Mouse (Mus musculus) stomach, embryonic 16.5 days (tissue): Measurements from ENCODE around the gene Prdm5. TPM values are rescaled to one million over a fixed set of nuclear protein-coding genes. Genes with fewer than 3 reads are reported as not detected.

Experiments used
- ATAC-seq: fragments of 200-750 bp; cut with Nextera tagmentation; 2 replicates; pipeline ENCODE4 v1.8.0; 2017; ENCODE audit warnings: moderate number of reproducible peaks, moderate TSS enrichment; ENCODE audit not compliant: insufficient read depth, low FRiP score
- H3K27ac ChIP-seq: fragments of 300-500 bp; sonication (generic); 2 replicates; pipeline ENCODE4 v1.5.1; 2014; ENCODE audit warnings: low read length
- H3K27me3 ChIP-seq: fragments of 300-500 bp; sonication (generic); 2 replicates; pipeline ENCODE4 v1.6.1; 2014; ENCODE audit warnings: low read length, control low read depth, mixed read lengths; ENCODE audit not compliant: control insufficient read depth, insufficient read depth
- H3K36me3 ChIP-seq: fragments of 300-500 bp; sonication (generic); 2 replicates; pipeline ENCODE4 v1.6.1; 2014; ENCODE audit warnings: low read length; ENCODE audit not compliant: control insufficient read depth, insufficient read depth
- H3K4me1 ChIP-seq: fragments of 300-500 bp; sonication (generic); 2 replicates; pipeline ENCODE4 v1.6.1; 2014; ENCODE audit warnings: low read length, control low read depth, mixed read lengths; ENCODE audit not compliant: control insufficient read depth, insufficient read depth
- H3K4me2 ChIP-seq: fragments of 300-500 bp; sonication (generic); 2 replicates; pipeline ENCODE4 v1.6.1; 2014; ENCODE audit warnings: low read depth, low read length, mixed read lengths
- H3K4me3 ChIP-seq: fragments of 300-500 bp; sonication (generic); replicated peaks from 2 replicates; pipeline ENCODE4 v1.5.1; 2014; ENCODE audit warnings: mild to moderate bottlenecking, low read length
- H3K9ac ChIP-seq: fragments of 300-500 bp; sonication (generic); 2 replicates; pipeline ENCODE4 v1.6.1; 2014; ENCODE audit warnings: low read length
- H3K9me3 ChIP-seq: fragments of 300-500 bp; sonication (generic); replicated peaks from 2 replicates; pipeline ENCODE4 v1.6.1; 2016; ENCODE audit warnings: low read length, control low read depth; ENCODE audit not compliant: control insufficient read depth
- WGBS: fragments of 180-500 bp; shearing (Covaris S2); extraction: QIAGEN DNeasy Blood & Tissue Kit; methylation state at CpG from one replicate; pipeline ENCODE4 v1.1.7; 2014; 5-methylcytosine and 5-hydroxymethylcytosine counted together
- polyA plus RNA-seq: library from polyadenylated mRNA; unstranded; fragments of >200 nt; fragmentation: Nextera tagmentation; extraction: Ambion mirVana; gene quantifications from 2 replicates; pipeline ENCODE4 v1.2.1, GENCODE M21; 2015

The Prdm5 gene
- polyA plus RNA-seq, 1 experiment from 2014 or later: 20.5 TPM

DNA sequence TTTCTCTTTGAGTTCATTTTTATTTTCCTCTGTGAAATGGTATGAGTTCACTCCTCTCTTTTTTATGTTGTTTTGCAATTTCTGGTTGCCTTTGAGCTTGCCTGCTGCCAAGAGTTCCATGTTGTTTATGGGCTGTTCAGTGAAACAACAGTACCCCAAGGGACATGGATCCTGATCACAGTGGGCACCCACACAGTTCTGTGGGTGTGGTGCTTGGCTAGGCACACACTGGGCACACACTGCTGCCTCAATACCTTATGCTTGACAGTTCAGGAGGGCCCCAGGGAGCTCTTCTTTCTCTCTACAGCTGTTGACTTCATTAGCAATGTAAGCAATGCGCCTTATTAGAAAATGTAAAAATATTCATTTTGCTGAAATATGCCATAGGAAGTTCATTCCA is 110.0 kb downstream of the Prdm5 start:
- Histone ChIP-seq H3K9me3 (no peaks in the 10 kb centered on the region), H3K4me2 (no peak overlapping the region), H3K4me1 (no peaks in the 10 kb centered on the region), H3K27me3 (no peaks in the 10 kb centered on the region), H3K27ac (no peak overlapping the region), H3K9ac (no peak overlapping the region), H3K4me3 (no peak overlapping the region), H3K36me3 (0 out of 2 replicates have a peak, but pooled peaks cover 4% of the 10 kb centered on the region)
- 97% methylated on average over 1 of the region's 1 CpGs for WGBS
- ATAC-seq: no peak

DNA sequence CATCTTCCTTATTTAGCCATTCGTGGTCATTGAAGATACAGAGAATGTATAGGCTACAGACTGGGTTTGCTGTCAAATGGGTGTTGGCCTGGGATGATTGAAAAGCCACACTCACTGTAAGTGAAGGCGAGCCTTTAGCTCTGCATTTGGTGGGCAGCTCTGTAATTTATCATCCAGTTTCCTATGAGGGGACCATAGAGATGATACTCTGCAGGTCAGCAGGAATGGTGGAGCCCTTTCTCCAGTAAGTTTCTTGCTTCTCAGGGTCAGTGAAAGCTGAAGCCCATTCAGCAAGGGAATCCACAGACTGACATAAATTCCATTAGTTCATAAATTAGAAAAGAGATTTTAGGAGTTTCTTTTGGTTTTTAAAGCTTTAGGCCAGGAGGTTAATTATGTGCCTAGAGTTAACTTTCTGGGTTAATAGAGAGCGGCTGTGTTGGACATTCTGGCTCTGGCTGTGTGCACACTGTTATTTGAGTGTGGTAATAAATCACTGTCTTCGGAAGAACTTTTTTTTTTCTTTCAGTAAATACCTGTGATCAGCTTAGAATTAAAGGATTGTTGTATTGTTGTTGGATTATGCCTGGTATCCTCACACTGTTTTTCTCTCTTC is 113.4 kb downstream of the Prdm5 start:
- no peaks in the 10 kb centered on the region for H3K27me3 ChIP-seq
- H3K27ac ChIP-seq: no peak overlapping the region
- no peaks in the 10 kb centered on the region for H3K4me1 ChIP-seq
- H3K9ac ChIP-seq: no peak overlapping the region
- ATAC-seq: no peak
- no peaks in the 10 kb centered on the region for H3K9me3 ChIP-seq
- H3K36me3 ChIP-seq: 0 out of 2 replicates have a peak, but pooled peaks cover 2% of the 10 kb centered on the region
- H3K4me2 ChIP-seq: no peak overlapping the region
- 61% methylated on average over 4 of the region's 4 CpGs for WGBS
- no peak overlapping the region for H3K4me3 ChIP-seq

DNA sequence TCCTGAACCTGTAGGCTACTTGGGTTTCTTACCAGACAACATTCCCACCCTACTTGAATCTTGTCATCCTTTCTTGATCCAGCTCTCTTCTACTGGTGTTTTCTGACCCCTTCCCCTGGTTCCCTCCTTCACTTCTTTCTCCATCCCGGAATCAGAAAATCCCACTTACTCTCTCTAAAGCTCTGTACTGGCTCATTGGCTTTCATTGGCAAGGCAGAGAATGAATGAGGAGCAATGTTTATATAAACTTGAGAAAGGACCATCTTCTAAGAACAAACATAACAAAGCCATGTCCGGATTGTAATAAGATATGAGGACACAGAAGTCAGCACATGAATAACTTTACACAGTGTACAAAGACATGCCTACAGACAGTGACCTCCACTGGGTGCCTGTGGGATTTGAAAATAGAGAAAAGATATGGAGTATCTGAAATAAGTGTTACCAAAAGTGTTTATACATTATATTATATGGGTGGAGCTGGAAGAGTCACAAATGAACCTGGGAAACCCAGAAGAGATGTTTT is 127.9 kb downstream of the Prdm5 start:
- Histone ChIP-seq H3K4me2 (no peak overlapping the region), H3K36me3 (0 out of 2 replicates have a peak, but pooled peaks cover 11% of the 10 kb centered on the region), H3K9me3 (no peaks in the 10 kb centered on the region), H3K27ac (no peak overlapping the region), H3K4me3 (no peak overlapping the region), H3K4me1 (no peaks in the 10 kb centered on the region), H3K27me3 (no peaks in the 10 kb centered on the region), H3K9ac (no peak overlapping the region)
- WGBS: 64% methylated on average over 2 of the region's 2 CpGs
- no peak for ATAC-seq

DNA sequence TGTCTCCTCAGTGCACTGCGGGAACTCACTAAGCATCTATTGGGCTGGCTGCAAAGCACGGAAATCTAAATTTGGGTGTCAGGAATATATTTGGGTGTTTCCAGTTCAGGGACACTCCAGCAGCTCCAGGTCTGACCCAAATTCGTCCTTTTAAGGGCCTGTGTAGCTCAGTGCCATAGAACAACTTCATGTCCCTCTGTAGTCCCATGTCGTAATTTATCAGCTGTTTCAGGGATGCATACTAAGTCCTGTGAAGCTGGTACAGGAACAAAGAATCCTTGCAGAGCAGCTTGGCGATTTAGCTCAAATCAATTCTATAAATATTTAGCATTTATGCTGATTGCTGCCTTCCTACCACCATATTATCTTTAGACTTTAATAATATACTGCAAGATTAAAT is 136.6 kb downstream of the Prdm5 start:
- 77% methylated on average over 5 of the region's 5 CpGs for WGBS
- no peak for ATAC-seq

DNA sequence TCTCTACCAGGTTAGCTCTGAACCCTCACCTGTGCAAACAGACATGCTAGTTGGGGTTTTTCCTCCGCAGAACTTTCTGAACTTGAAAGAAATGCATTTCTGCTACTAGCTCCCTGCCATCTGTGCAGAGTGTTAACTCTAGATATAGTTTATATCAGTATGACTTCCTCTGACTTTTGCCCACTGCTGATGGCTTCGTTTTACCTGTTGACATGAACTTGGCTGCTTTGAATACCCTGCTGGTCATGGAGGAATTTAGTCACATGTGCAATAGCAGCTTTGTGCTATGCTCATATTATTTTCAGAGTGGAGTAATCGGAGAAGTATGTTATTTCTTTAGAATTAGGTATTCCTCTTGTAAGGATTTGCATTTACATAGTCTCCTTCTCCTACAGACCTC is 142.9 kb downstream of the Prdm5 start:
- Histone ChIP-seq H3K27me3 (no peaks in the 10 kb centered on the region), H3K4me3 (no peak overlapping the region), H3K9ac (no peak overlapping the region), H3K4me2 (no peak overlapping the region), H3K4me1 (no peaks in the 10 kb centered on the region), H3K27ac (no peak overlapping the region), H3K36me3 (no peaks in the 10 kb centered on the region), H3K9me3 (no peaks in the 10 kb centered on the region)
- 60% methylated on average over 3 of the region's 3 CpGs for WGBS
- ATAC-seq: no peak

More for the DNA sequence above, 136.6 kb downstream of the Prdm5 start:
- no peak overlapping the region for H3K27ac ChIP-seq
- H3K27me3 ChIP-seq: no peaks in the 10 kb centered on the region
- H3K4me3 ChIP-seq: no peak overlapping the region
- H3K9ac ChIP-seq: no peak overlapping the region
- no peaks in the 10 kb centered on the region for H3K4me1 ChIP-seq
- H3K9me3 ChIP-seq: no peaks in the 10 kb centered on the region
- 0 out of 2 replicates have a peak, but pooled peaks cover 6% of the 10 kb centered on the region for H3K36me3 ChIP-seq
- H3K4me2 ChIP-seq: no peak overlapping the region

DNA sequence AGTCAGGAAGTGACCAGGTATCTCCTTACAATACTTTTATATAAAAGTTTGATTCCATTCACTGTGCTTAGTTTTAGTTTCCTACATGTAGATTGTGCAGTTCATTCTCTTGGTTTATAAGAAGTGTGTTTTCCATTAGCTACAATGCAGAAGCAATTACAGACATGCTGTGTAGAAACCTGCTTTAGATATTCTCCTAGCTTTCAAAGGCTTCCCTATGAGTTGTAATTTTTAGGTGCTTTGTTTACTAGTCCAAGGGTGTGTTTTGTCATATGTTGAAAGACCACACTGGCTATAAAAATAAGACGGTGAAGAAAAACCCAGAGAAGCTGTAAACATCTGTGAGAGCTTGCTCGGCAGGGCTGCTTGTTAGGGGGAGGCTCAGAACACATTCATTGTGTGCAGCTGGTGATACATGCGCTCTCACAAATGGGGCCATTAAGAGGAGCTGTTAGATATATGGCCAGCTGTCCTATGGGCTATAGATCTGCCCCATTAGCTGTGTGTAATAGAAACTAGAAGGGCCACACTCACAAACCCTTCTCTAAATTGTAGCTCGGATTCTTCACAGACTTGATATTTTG is 144.8 kb downstream of the Prdm5 start:
- no peaks in the 10 kb centered on the region for H3K36me3 ChIP-seq
- H3K27ac ChIP-seq: no peak overlapping the region
- no peak overlapping the region for H3K4me3 ChIP-seq
- WGBS: 51% methylated on average over 4 of the region's 4 CpGs
- H3K4me1 ChIP-seq: no peaks in the 10 kb centered on the region
- no peak overlapping the region for H3K9ac ChIP-seq
- H3K27me3 ChIP-seq: no peaks in the 10 kb centered on the region
- no peak for ATAC-seq
- no peak overlapping the region for H3K4me2 ChIP-seq
- H3K9me3 ChIP-seq: no peaks in the 10 kb centered on the region

DNA sequence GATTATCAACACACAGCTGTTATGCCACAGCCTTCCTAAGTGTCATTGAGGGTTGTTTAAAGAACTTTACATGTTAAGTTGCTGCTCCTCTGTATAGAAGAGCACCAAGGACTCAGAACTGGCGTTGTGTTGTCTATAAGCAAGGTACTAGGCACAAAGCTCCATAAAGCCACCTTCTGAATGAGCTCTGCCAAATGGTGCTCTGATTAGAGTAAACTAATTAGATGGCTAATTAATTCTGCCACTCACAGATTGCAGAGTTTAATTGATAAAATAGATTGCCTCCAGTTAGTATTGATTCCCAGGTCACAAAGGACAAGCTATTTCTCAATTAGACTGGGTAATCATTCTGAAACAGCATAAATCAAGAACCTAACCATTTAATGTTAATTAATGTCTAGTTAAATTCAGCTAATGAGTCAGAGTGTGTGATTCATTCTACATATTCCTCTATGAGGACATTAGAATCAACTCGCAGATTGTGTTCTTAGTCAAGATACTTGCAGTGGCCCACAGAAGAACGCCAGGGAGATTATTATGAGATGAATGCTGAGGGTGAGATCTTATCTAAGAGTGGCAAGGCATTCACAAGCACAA is 147.0 kb downstream of the Prdm5 start:
- Histone ChIP-seq H3K4me1 (no peaks in the 10 kb centered on the region), H3K27me3 (no peaks in the 10 kb centered on the region), H3K36me3 (no peaks in the 10 kb centered on the region), H3K9ac (no peak overlapping the region), H3K4me3 (no peak overlapping the region), H3K27ac (no peak overlapping the region), H3K4me2 (no peak overlapping the region), H3K9me3 (no peaks in the 10 kb centered on the region)
- WGBS: 79% methylated on average over 3 of the region's 3 CpGs
- no peak for ATAC-seq

DNA sequence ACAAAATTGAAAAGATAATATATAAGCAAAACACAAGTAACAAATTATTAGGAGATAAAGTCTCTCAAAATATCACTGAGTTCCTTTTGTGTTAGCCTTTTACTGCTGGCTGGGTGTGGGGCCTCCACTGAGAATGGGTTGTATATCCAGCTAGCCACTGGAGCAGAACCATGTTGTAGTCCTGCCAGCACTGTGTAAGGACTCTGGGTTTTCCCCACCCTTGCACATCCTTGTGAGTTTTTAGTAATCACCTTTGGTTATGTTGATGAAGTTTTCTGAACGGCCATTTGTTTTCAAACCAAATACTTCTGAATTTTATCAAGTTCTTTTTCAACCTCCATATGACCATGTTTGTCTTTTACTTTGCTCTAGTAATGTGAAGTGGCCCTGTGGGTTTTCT is 151.7 kb downstream of the Prdm5 start:
- H3K9me3 ChIP-seq: no peaks in the 10 kb centered on the region
- 0 out of 2 replicates have a peak, but pooled peaks cover 3% of the 10 kb centered on the region for H3K36me3 ChIP-seq
- H3K27ac ChIP-seq: no peak overlapping the region
- H3K9ac ChIP-seq: no peak overlapping the region
- 81% methylated on average over 1 of the region's 1 CpGs for WGBS
- no peak overlapping the region for H3K4me3 ChIP-seq
- no peaks in the 10 kb centered on the region for H3K27me3 ChIP-seq
- no peaks in the 10 kb centered on the region for H3K4me1 ChIP-seq
- no peak for ATAC-seq
- H3K4me2 ChIP-seq: no peak overlapping the region

DNA sequence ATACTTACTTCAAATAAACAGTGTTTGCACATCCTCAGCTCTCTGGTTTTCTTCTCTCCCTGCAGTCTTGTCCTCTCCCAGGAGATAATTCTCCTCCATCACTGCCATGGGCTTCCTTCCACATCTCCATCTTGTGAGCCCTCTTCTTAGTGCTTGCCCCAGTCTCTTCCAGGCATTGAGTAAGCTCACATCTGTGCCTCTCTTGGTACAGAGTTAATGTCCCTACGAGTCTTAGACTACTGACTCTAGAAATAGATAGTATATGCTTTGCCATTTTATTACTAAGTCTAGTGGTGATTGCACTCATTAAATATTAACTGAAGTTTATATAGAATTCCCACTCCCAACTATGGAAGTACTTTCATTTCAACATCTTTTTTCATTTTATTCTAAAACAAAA is 154.0 kb downstream of the Prdm5 start:
- Histone ChIP-seq H3K9ac (no peak overlapping the region), H3K27me3 (no peaks in the 10 kb centered on the region), H3K9me3 (no peaks in the 10 kb centered on the region), H3K27ac (no peak overlapping the region), H3K4me3 (no peak overlapping the region), H3K4me2 (no peak overlapping the region), H3K4me1 (no peaks in the 10 kb centered on the region), H3K36me3 (0 out of 2 replicates have a peak, but pooled peaks cover 3% of the 10 kb centered on the region)
- ATAC-seq: no peak
- 67% methylated on average over 1 of the region's 1 CpGs for WGBS
